Mouse (Mus musculus): ENCODE measurements around the gene Otop3. TPM values are rescaled to one million over a fixed set of nuclear protein-coding genes. Genes with fewer than 3 reads are reported as not detected.
"Not testable (repeated sequence)": the region's sequence is repeated elsewhere in the genome, so short reads cannot be mapped to it uniquely, and the experiment has no call there.

The Otop3 gene
- total and polyA plus RNA-seq, 3 experiments, result not detected

- no peaks in the 10 kb centered on the region for H3K79me2 ChIP-seq (replicated peaks; ENCODE audit: control insufficient read depth, insufficient read depth, low read length)
- no peaks in the 10 kb centered on the region for H3K27me3 ChIP-seq (ENCODE audit: control insufficient read depth, insufficient read depth, low read length)
- H3K9ac ChIP-seq (ENCODE audit: low read depth, low read length), result no peak overlapping the region
- TF ChIP-seq CTCF (IDR thresholded peaks at IDR 0.05), result no peak
- no peak for TF ChIP-seq EP300 (IDR thresholded peaks at IDR 0.05; ENCODE audit: insufficient read depth, low read depth, low read length)
- no peak for TF ChIP-seq POLR2A (IDR thresholded peaks at IDR 0.05; ENCODE audit: insufficient read depth, low read depth, low read length)
- DNase-seq, result no peak
- WGBS, result 32% methylated on average over 5 of the region's 5 CpGs
- H3K36me3 ChIP-seq (ENCODE audit: control insufficient read depth, insufficient read depth, low read length), result no peaks in the 10 kb centered on the region
- H3K27ac ChIP-seq, result peak overlapping the region; percentile 84; the same call in 1 of the 2 replicates
- intact Hi-C loops (cut with DNase I), result loop anchor here (2.0 kb wide), 1 partner anchor 20 kb away; the partner anchor contains the start of gene Mrpl58
- peaks cover 6% of the 10 kb centered on the region for H3K4me1 ChIP-seq (ENCODE audit: control insufficient read depth, insufficient read depth, low read length)
- H3K4me3 ChIP-seq, result peak overlapping the region; percentile 76
These were observed 48.4 kb downstream of the Otop3 start for GRCm38 (mm10) chr11:115382891-115383290.

DNA sequence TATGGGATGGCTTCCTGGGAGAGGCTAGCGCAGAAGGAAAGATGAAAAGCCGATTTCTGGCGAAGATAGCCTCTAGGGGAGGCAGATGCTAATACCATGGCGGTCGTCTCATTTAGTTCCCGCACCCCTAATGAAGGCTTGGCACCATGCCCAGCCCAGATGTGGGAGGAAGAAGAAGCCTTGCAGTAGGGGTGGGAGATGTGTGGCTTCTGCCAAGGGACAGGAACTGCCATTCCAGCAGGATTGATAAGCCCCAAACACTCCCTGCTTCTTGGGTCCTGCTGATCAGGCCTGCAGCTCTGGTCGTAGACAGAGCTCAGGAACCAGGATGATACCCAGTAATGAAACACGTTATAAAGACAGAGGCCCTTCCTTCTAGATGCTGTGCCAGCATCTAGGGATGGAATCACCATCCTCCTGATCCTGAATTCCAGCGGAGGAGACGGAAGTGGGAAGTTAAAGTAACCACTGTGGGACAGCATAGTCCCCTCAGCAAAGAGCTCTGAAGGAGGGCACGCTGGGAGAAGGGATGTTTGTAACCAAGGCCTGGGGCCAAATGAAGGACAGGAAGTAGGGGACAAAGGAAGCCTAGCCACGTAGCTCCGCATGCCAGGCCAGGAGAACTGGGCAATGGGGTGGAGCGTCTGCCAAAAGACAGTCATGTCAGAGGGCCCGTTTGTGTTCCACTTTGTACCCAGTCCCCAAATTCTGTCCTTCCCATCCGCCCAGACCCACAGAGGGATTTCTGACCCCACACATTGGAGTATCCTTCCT is 49.4 kb downstream of the Otop3 start:
- peak; percentile 18 to 39 for DNase-seq
- 0 out of 2 replicates have a peak overlapping the region, but pooled peaks have one; percentile 17 for H3K9ac ChIP-seq (ENCODE audit: low read depth, low read length)
- H3K36me3 ChIP-seq (ENCODE audit: control insufficient read depth, insufficient read depth, low read length), result no peaks in the 10 kb centered on the region
- H3K4me3 ChIP-seq, result no peak overlapping the region
- H3K4me1 ChIP-seq (ENCODE audit: control insufficient read depth, insufficient read depth, low read length), result peaks cover 6% of the 10 kb centered on the region
- intact Hi-C loops (cut with DNase I), result loop anchor here (2.0 kb wide), 1 partner anchor 19 kb away; the partner anchor contains the start of gene Mrpl58
- no peaks in the 10 kb centered on the region for H3K27me3 ChIP-seq (ENCODE audit: control insufficient read depth, insufficient read depth, low read length)
- 41% methylated on average over 16 of the region's 16 CpGs for WGBS
- no peak overlapping the region; the same call in 1 of the 2 replicates for H3K27ac ChIP-seq
- TF ChIP-seq CTCF (IDR thresholded peaks at IDR 0.05), result no peak
- TF ChIP-seq EP300 (IDR thresholded peaks at IDR 0.05; ENCODE audit: insufficient read depth, low read depth, low read length), result no peak
- no peak for TF ChIP-seq POLR2A (IDR thresholded peaks at IDR 0.05; ENCODE audit: insufficient read depth, low read depth, low read length)
- H3K79me2 ChIP-seq (replicated peaks; ENCODE audit: control insufficient read depth, insufficient read depth, low read length), result no peaks in the 10 kb centered on the region

- intact Hi-C loops (cut with DNase I), result no loop called here
- WGBS, result 62% methylated on average over 5 of the region's 5 CpGs
These were observed 50.1 kb downstream of the Otop3 start for GRCm38 (mm10) chr11:115384587-115384986.

DNA sequence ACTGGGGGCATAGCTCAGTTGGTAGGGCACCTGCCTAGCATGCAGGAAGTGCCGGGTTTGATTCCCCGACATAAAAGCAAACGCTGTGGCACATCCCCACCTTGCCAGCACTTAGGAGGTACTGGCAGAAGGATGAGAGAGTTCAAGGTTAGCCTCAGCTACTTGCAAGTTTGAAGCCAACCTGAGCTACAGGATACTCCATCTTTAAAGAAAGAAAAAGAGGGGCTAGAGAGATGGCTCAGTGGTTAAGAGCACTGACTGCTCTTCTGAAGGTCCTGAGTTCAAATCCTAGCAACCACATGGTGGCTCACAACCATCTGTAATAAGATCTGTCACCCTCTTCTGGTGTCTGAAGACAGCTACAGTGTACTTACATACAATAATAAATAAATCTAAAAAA is 52.3 kb downstream of the Otop3 start:
- H3K4me3 ChIP-seq; DNase-seq; H3K4me1 ChIP-seq (ENCODE audit: control insufficient read depth, insufficient read depth, low read length); H3K9ac ChIP-seq (ENCODE audit: low read depth, low read length); H3K27ac ChIP-seq; intact Hi-C loops (cut with DNase I); H3K79me2 ChIP-seq (replicated peaks; ENCODE audit: control insufficient read depth, insufficient read depth, low read length); H3K36me3 ChIP-seq (ENCODE audit: control insufficient read depth, insufficient read depth, low read length); H3K27me3 ChIP-seq (ENCODE audit: control insufficient read depth, insufficient read depth, low read length): not testable (repeated sequence)
- WGBS, result 83% methylated on average over 3 of the region's 3 CpGs

More at GRCm38 (mm10) chr11:115384587-115384986, 50.1 kb downstream of the Otop3 start:
- no peak overlapping the region for H3K4me3 ChIP-seq
- TF ChIP-seq EP300 (IDR thresholded peaks at IDR 0.05; ENCODE audit: insufficient read depth, low read depth, low read length), result no peak
- TF ChIP-seq CTCF (IDR thresholded peaks at IDR 0.05), result no peak
- no peak for TF ChIP-seq POLR2A (IDR thresholded peaks at IDR 0.05; ENCODE audit: insufficient read depth, low read depth, low read length)
- no peak for DNase-seq
- peaks cover 6% of the 10 kb centered on the region for H3K4me1 ChIP-seq (ENCODE audit: control insufficient read depth, insufficient read depth, low read length)
- no peaks in the 10 kb centered on the region for H3K79me2 ChIP-seq (replicated peaks; ENCODE audit: control insufficient read depth, insufficient read depth, low read length)
- H3K27ac ChIP-seq, result no peak overlapping the region
- H3K9ac ChIP-seq (ENCODE audit: low read depth, low read length), result no peak overlapping the region
- no peaks in the 10 kb centered on the region for H3K36me3 ChIP-seq (ENCODE audit: control insufficient read depth, insufficient read depth, low read length)
- no peaks in the 10 kb centered on the region for H3K27me3 ChIP-seq (ENCODE audit: control insufficient read depth, insufficient read depth, low read length)

- Histone ChIP-seq H3K4me1 (ENCODE audit: control insufficient read depth, insufficient read depth, low read length) (no peaks in the 10 kb centered on the region), H3K36me3 (ENCODE audit: control insufficient read depth, insufficient read depth, low read length) (no peaks in the 10 kb centered on the region), H3K79me2 (replicated peaks; ENCODE audit: control insufficient read depth, insufficient read depth, low read length) (no peaks in the 10 kb centered on the region), H3K27ac (no peak overlapping the region), H3K9ac (ENCODE audit: low read depth, low read length) (no peak overlapping the region), H3K27me3 (ENCODE audit: control insufficient read depth, insufficient read depth, low read length) (no peaks in the 10 kb centered on the region), H3K4me3 (no peak overlapping the region)
- intact Hi-C loops (cut with DNase I), result no loop called here
- WGBS, result 91% methylated on average over 7 of the region's 7 CpGs
- DNase-seq, result no peak
- TF ChIP-seq POLR2A (IDR thresholded peaks at IDR 0.05; ENCODE audit: insufficient read depth, low read depth, low read length), result no peak
- no peak for TF ChIP-seq CTCF (IDR thresholded peaks at IDR 0.05)
- no peak for TF ChIP-seq EP300 (IDR thresholded peaks at IDR 0.05; ENCODE audit: insufficient read depth, low read depth, low read length)
These were observed 56.8 kb downstream of the Otop3 start for GRCm38 (mm10) chr11:115391358-115391757.

- DNase-seq, result no peak
- Histone ChIP-seq H3K27me3 (ENCODE audit: control insufficient read depth, insufficient read depth, low read length) (no peaks in the 10 kb centered on the region), H3K4me3 (no peak overlapping the region), H3K4me1 (ENCODE audit: control insufficient read depth, insufficient read depth, low read length) (no peaks in the 10 kb centered on the region), H3K36me3 (ENCODE audit: control insufficient read depth, insufficient read depth, low read length) (no peaks in the 10 kb centered on the region), H3K79me2 (replicated peaks; ENCODE audit: control insufficient read depth, insufficient read depth, low read length) (no peaks in the 10 kb centered on the region), H3K27ac (no peak overlapping the region), H3K9ac (ENCODE audit: low read depth, low read length) (no peak overlapping the region)
- intact Hi-C loops (cut with DNase I), result no loop called here
- WGBS, result 72% methylated on average over 34 of the region's 34 CpGs
- TF ChIP-seq POLR2A (IDR thresholded peaks at IDR 0.05; ENCODE audit: insufficient read depth, low read depth, low read length), result no peak; the same call in 1 of the 2 replicates
- TF ChIP-seq CTCF (IDR thresholded peaks at IDR 0.05), result no peak
These were observed 59.3 kb downstream of the Otop3 start for GRCm38 (mm10) chr11:115393721-115394325.

Other genes with a start within 250 kb of the Otop3 start
- gene Rab37, start 243.3 kb upstream of the Otop3 start, total RNA-seq (2021), result under 1 TPM; 0.31 to 0.32 TPM
- gene Rab37, start 243.3 kb upstream of the Otop3 start, polyA plus RNA-seq (2012; rRNA removed), result 1.1 and 1.3 TPM in 2 replicates
- gene Cd300lf, start 200.7 kb upstream of the Otop3 start, total RNA-seq (2021), result under 1 TPM; 0.11 to 0.60 TPM
- 0.38 and 1.00 TPM in 2 replicates for gene Cd300lf, start 200.7 kb upstream of the Otop3 start, polyA plus RNA-seq (2012; rRNA removed)
- gene Slc9a3r1, start 171.4 kb upstream of the Otop3 start, total RNA-seq (2021), result 10 to 100 TPM in 1 of 2 experiments, 1 to 10 TPM in 1; 8.1 to 10.1 TPM
- gene Slc9a3r1, start 171.4 kb upstream of the Otop3 start, polyA plus RNA-seq (2012; rRNA removed), result 8.9 and 9.7 TPM in 2 replicates
- 10 to 100 TPM in 1 of 2 experiments, 1 to 10 TPM in 1; 8.8 to 11.6 TPM for gene Tmem104, start 147.2 kb upstream of the Otop3 start, total RNA-seq (2021)
- gene Tmem104, start 147.2 kb upstream of the Otop3 start, polyA plus RNA-seq (2012; rRNA removed), result 8.6 and 9.9 TPM in 2 replicates
- 10 to 100 TPM; 18.5 to 23.6 TPM for gene Nat9, start 146.9 kb upstream of the Otop3 start, total RNA-seq (2021)
- gene Nat9, start 146.9 kb upstream of the Otop3 start, polyA plus RNA-seq (2012; rRNA removed), result 20.2 and 31.5 TPM in 2 replicates
- under 1 TPM; 0.25 to 0.26 TPM for gene Grin2c, start 67.5 kb upstream of the Otop3 start, total RNA-seq (2021)
- 1.6 and 2.0 TPM in 2 replicates for gene Grin2c, start 67.5 kb upstream of the Otop3 start, polyA plus RNA-seq (2012; rRNA removed)
- gene Fdxr, start 57.7 kb upstream of the Otop3 start, total RNA-seq (2021), result 1 to 10 TPM; 7.1 to 8.8 TPM
- gene Fdxr, start 57.7 kb upstream of the Otop3 start, polyA plus RNA-seq (2012; rRNA removed), result 8.4 and 8.7 TPM in 2 replicates
- gene Fads6, start 37.1 kb upstream of the Otop3 start, total RNA-seq (2021), result 1 to 10 TPM; 1.6 to 1.8 TPM
- gene Fads6, start 37.1 kb upstream of the Otop3 start, polyA plus RNA-seq (2012; rRNA removed), result 1.9 and 2.0 TPM in 2 replicates
- not detected for gene Otop2, start 27.6 kb upstream of the Otop3 start, total RNA-seq (2021)
- gene Otop2, start 27.6 kb upstream of the Otop3 start, polyA plus RNA-seq (2012; rRNA removed), result not detected in 2 replicates
- gene Ush1g, start 12.7 kb upstream of the Otop3 start, total RNA-seq (2021), result under 1 TPM in 1 of 2 experiments, not detected in 1; 0.07 TPM
- 0.10 and 0.18 TPM in 2 replicates for gene Ush1g, start 12.7 kb upstream of the Otop3 start, polyA plus RNA-seq (2012; rRNA removed)
- 1 to 10 TPM; 3.0 to 5.1 TPM for gene Hid1, start 33.0 kb downstream of the Otop3 start, total RNA-seq (2021)
- 6.1 and 7.3 TPM in 2 replicates for gene Hid1, start 33.0 kb downstream of the Otop3 start, polyA plus RNA-seq (2012; rRNA removed)
- 1 to 10 TPM; 4.5 TPM for gene Cdr2l, start 47.2 kb downstream of the Otop3 start, total RNA-seq (2021)
- 6.2 and 6.7 TPM in 2 replicates for gene Cdr2l, start 47.2 kb downstream of the Otop3 start, polyA plus RNA-seq (2012; rRNA removed)
- 100 to 1,000 TPM; 144 to 159 TPM for gene Mrpl58, start 69.0 kb downstream of the Otop3 start, total RNA-seq (2021)
- gene Mrpl58, start 69.0 kb downstream of the Otop3 start, polyA plus RNA-seq (2012; rRNA removed), result 82.7 and 104 TPM in 2 replicates
- gene Atp5h, start 85.2 kb downstream of the Otop3 start, total RNA-seq (2021), result 1,000 to 10,000 TPM; 1,964 to 2,328 TPM
- 830 and 1,376 TPM in 2 replicates for gene Atp5h, start 85.2 kb downstream of the Otop3 start, polyA plus RNA-seq (2012; rRNA removed)
- gene Kctd2, start 85.4 kb downstream of the Otop3 start, total RNA-seq (2021), result 10 to 100 TPM; 26.6 to 30.0 TPM
- 22.9 and 31.9 TPM in 2 replicates for gene Kctd2, start 85.4 kb downstream of the Otop3 start, polyA plus RNA-seq (2012; rRNA removed)
- under 1 TPM in 1 of 2 experiments, not detected in 1; 0.13 TPM for gene Trim80, start 105.8 kb downstream of the Otop3 start, total RNA-seq (2021)
- 0.33 TPM in 1 of 2 replicates, not detected in the other for gene Trim80, start 105.8 kb downstream of the Otop3 start, polyA plus RNA-seq (2012; rRNA removed)
- not detected for gene Slc16a5, start 127.7 kb downstream of the Otop3 start, total RNA-seq (2021)
- 0.06 and 0.18 TPM in 2 replicates for gene Slc16a5, start 127.7 kb downstream of the Otop3 start, polyA plus RNA-seq (2012; rRNA removed)
- gene Armc7, start 140.9 kb downstream of the Otop3 start, total RNA-seq (2021), result 1 to 10 TPM; 1.9 to 2.7 TPM
- 2.3 and 3.3 TPM in 2 replicates for gene Armc7, start 140.9 kb downstream of the Otop3 start, polyA plus RNA-seq (2012; rRNA removed)
- 10 to 100 TPM; 10.9 to 12.9 TPM for gene Nt5c, start 157.1 kb downstream of the Otop3 start, total RNA-seq (2021)
- gene Nt5c, start 157.1 kb downstream of the Otop3 start, polyA plus RNA-seq (2012; rRNA removed), result 11.7 and 12.4 TPM in 2 replicates
- 100 to 1,000 TPM; 110 TPM for gene Jpt1, start 179.7 kb downstream of the Otop3 start, total RNA-seq (2021)
- gene Jpt1, start 179.7 kb downstream of the Otop3 start, polyA plus RNA-seq (2012; rRNA removed), result 116 and 124 TPM in 2 replicates
- 100 to 1,000 TPM; 168 to 177 TPM for gene Sumo2, start 201.5 kb downstream of the Otop3 start, total RNA-seq (2021)
- gene Sumo2, start 201.5 kb downstream of the Otop3 start, polyA plus RNA-seq (2012; rRNA removed), result 64.7 and 126 TPM in 2 replicates
- gene Nup85, start 229.7 kb downstream of the Otop3 start, total RNA-seq (2021), result 10 to 100 TPM; 19.8 to 20.2 TPM
- gene Nup85, start 229.7 kb downstream of the Otop3 start, polyA plus RNA-seq (2012; rRNA removed), result 28.0 and 44.1 TPM in 2 replicates